Mouse (Mus musculus) left cerebral cortex, postnatal 14 days (tissue): Measurements from ENCODE around the gene Dgki. TPM values are rescaled to one million over a fixed set of nuclear protein-coding genes. Genes with fewer than 3 reads are reported as not detected.

Source experiments
- DNase-seq, 2 experiments: peaks; one replicate each; pipeline ENCODE4 v3.0.0; 2021 to 2022; ENCODE audit warnings: low spot score in 2 of 2, mixed read lengths in 1 of 2
- intact Hi-C: fragments of 180-260 bp; cut with DNase I; formaldehyde crosslinking; loops from one replicate; pipeline ENCODE4 v1.15.1; 2025
- total RNA-seq, 2 experiments: library from RNA; stranded (reverse); gene quantifications; 2 replicates each; pipeline ENCODE4 v1.2.3; 2021

Dgki gene
- total RNA-seq, 2 experiments from 2014 or later: 62.4 to 68.7 TPM

DNA sequence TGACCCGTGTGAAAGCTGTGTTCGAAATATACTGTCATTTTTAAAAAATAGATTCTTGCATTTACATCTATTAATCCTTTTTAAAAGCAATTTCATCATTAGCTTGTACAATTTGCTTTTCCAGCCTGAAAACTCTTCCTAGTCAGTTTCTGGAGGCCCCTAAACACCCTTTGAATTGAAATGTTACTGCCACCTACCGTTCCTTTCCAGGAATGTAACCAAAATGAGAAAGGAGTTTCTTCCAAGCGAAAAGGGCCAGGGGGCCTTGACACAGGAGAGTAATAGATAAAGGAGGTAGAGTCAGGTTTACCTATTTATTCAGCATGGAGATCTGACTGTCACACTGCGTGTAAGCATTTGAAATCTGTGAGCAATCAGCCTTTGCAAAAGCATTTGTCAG, 396.2 kb downstream of the Dgki start:
- peak; percentile 75 to 80 for DNase-seq
- intact Hi-C loops: loop anchor here (1.0 to 5.0 kb wide), 3 partner anchors 92 to 213 kb away; partner anchors contain the start of gene Ptn

DNA sequence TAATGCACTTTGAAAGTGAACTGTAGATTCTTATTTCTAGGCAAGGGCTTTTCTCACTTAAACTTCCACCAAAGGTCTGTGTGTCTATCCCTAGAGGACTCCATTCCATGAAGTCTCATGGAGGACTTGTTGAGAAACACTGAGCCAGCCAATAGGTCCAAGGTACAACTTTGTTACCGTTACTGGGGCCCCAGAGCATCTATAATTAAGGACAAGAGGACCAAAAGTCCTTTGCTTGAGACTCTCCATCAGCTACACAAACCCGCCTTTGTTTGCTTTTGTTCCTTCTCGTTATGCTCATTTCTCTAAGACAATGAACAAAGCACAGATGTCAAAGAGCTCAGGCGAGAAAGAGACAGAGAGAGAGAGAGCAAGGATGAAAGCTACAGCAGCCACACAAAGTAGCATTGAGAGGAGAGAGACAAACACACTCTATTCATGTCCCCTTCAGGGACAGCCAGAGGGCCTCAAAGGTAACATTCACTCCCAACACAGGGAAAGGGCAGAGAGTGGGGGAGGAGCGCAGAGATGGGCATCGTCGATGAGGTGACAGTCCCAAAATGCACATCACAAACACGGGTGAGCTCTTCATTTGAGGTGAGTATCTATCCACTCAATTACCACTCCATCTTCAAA, 396.7 kb downstream of the Dgki start:
- peak in 1 of 2 experiments; percentile 20 for DNase-seq
- intact Hi-C loops: loop anchor here (1.0 to 5.0 kb wide), 3 partner anchors 91 to 212 kb away; partner anchors contain the start of gene Ptn

- no peak for DNase-seq
- intact Hi-C loops: loop anchor here (5.0 kb wide), 2 partner anchors 88 to 137 kb away; partner anchors contain the start of gene Ptn
Observed at GRCm38 (mm10) chr6:36899872-36900271, 400.1 kb downstream of the Dgki start.

DNA sequence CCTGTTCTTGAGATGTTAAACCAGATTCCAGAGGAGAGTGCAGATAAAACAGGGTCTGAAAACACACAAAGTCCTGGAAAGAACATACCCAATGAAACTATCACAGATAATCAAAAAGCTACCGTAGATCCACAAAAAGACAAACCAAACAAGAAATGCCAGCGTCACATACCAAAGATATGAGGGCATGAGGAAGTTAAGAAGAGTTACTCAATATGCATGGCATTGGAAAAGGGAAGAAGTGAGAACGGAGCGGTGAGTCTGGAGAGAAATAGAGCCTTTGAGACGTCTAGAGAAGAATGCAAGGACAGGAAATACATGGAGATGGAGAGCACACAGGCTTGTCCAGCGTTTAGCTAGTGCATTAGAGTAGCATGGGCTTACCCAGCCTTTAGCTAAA, 401.6 kb downstream of the Dgki start:
- no peak for DNase-seq
- intact Hi-C loops: no loop called here

DNA sequence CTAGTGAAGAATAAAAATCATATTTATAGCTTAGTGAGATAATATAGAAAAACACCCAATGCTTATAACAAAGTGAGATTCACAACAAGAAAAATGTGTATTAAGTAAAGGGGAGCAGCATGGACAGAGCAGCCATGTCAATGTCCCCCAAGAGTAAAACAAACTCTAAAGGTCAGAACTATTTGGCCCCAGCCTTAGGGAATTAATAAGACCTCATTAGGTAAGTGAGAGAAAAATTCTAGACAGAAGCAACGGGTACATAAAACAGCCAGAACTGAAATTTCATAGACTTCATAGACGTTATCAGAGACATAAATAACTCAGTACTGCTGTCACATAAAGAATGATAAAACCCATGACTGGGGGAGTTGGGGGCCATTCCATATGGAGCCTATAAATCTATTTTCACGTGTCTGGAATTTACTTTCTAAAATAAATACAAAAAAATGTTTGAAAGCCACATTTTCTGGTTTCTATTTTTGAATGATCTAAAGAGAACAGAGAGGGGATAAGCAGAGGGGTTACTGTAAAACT, 402.3 kb downstream of the Dgki start:
- intact Hi-C loops: no loop called here
- DNase-seq: no peak

GRCm38 (mm10) chr6:36896656-36897055, 403.3 kb downstream of the Dgki start:
- intact Hi-C loops: no loop called here

GRCm38 (mm10) chr6:36891820-36892219, 408.2 kb downstream of the Dgki start:
- no peak for DNase-seq
- intact Hi-C loops: no loop called here

More at GRCm38 (mm10) chr6:36896656-36897055, 403.3 kb downstream of the Dgki start:
- DNase-seq: peak in 1 of 2 experiments; percentile 12

- intact Hi-C loops: no loop called here
- no peak for DNase-seq
Observed at GRCm38 (mm10) chr6:36890776-36891175, 409.2 kb downstream of the Dgki start.

DNA sequence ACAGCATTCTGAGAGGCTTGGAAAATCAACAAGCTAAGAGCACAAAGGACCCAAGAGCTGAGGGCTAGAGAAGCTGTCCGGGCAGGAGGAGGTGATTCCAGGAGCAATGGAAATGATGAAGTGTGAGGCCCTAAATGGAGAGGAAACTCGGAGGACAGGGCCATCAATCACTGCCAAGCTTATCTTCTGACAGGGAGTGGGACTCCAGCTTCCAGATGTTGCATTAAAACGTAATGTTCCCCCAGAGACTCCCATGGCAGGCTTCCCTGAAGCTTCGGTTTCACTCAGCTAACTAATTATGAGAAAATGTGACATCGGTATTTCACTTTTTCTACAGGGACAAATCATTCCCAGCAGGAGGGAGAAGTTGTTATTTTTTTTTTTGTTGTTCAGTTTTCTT, 409.7 kb downstream of the Dgki start:
- intact Hi-C loops: no loop called here
- no peak for DNase-seq

GRCm38 (mm10) chr6:36881309-36881708, 418.7 kb downstream of the Dgki start:
- intact Hi-C loops: no loop called here
- DNase-seq: no peak

- no peak for DNase-seq
- intact Hi-C loops: no loop called here
Observed at GRCm38 (mm10) chr6:36880643-36881263, 419.2 kb downstream of the Dgki start.

- intact Hi-C loops: no loop called here
- DNase-seq: no peak
Observed at GRCm38 (mm10) chr6:36877399-36877798, 422.6 kb downstream of the Dgki start.

GRCm38 (mm10) chr6:36876426-36876825, 423.6 kb downstream of the Dgki start:
- intact Hi-C loops: no loop called here
- DNase-seq: no peak

DNA sequence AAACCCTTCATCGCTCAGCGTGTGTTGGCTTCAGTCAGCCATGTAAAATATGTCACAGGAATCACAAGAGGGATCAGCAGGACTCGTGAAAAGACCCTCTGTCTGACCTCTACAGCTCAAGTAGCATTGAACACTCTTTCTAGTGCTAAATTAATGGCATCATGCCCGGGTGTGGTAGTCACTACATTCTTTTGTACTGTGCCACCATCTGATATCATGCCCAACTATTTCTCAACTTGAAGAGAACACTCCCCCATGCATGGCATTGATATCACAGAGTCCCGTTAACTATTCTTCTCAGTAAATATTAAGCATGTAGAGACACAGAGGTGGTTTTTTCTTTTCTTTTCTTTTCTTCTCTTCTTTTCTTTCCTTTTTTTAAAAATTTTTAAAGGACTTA, 424.1 kb downstream of the Dgki start:
- DNase-seq: no peak
- intact Hi-C loops: no loop called here

DNA sequence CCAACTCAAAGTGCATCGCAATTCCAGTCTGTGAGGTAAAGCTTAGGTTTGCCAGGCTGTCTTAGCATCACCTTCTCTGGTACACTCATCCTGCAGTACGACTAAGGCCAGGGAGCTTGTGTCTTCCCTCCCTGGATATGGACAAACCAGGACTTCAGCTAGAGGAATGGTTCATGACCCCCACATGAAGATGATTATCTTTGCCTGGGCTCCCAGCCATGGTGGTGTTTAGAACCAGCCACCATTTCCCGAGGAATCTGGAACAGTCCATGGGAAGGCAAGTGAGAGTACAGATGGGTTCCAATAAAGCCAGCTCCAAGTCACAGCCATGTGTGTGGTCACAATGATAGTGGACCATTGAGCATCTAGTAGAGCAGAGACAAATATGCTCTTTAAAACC, 427.1 kb downstream of the Dgki start:
- no peak for DNase-seq
- intact Hi-C loops: no loop called here

- intact Hi-C loops: no loop called here
- DNase-seq: peak in 1 of 2 experiments; percentile 33
Observed at GRCm38 (mm10) chr6:36868217-36868616, 431.8 kb downstream of the Dgki start.

GRCm38 (mm10) chr6:36858258-36859041, 441.5 kb downstream of the Dgki start:
- intact Hi-C loops: no loop called here
- no peak for DNase-seq

GRCm38 (mm10) chr6:36857627-36858257, 442.2 kb downstream of the Dgki start:
- DNase-seq: peak in 1 of 2 experiments; percentile 52
- intact Hi-C loops: no loop called here

- intact Hi-C loops: no loop called here
Observed at GRCm38 (mm10) chr6:36850422-36851129, 449.4 kb downstream of the Dgki start.

More at GRCm38 (mm10) chr6:36850422-36851129, 449.4 kb downstream of the Dgki start:
- DNase-seq: peak; percentile 85 to 87
